Mouse (Mus musculus): ENCODE results near the gene Mn1.

GRCm38 (mm10) chr5:111419121-111419881, 2.1 kb downstream of the Mn1 start:
- TF ChIP-seq CTCF (IDR thresholded peaks at IDR 0.05; ENCODE audit: control insufficient read depth, insufficient read depth, insufficient replicate concordance, low read depth, low read length): no peak
- no peak for TF ChIP-seq POLR2A (IDR thresholded peaks at IDR 0.05; ENCODE audit: control insufficient read depth, low read depth, low read length)

All from testis, adult 2 months (tissue).